Mouse (Mus musculus): ENCODE measurements around the gene Mrgprf. TPM values are rescaled to one million over a fixed set of nuclear protein-coding genes. Genes with fewer than 3 reads are reported as not detected.
A peak's percentile ranks its signal among the peaks of the same experiment; 100 is the strongest.

Mrgprf gene
- polyA plus RNA-seq, 1 experiment: not detected

GRCm38 (mm10) chr7:145292726-145293125 is 7.9 kb upstream of the Mrgprf start:
- Histone ChIP-seq H3K9ac (ENCODE audit: low read depth, poor library complexity, severe bottlenecking) (no peak overlapping the region), H3K4me1 (ENCODE audit: control insufficient read depth, insufficient read depth, low read length) (no peaks in the 10 kb centered on the region), H3K27ac (ENCODE audit: insufficient read depth, low read length) (no peak overlapping the region), H3K27me3 (ENCODE audit: control insufficient read depth, insufficient read depth, low read length, poor library complexity, severe bottlenecking) (no peaks in the 10 kb centered on the region), H3K4me3 (ENCODE audit: low read depth, low read length) (no peak overlapping the region), H3K9me3 (replicated peaks; ENCODE audit: control insufficient read depth, insufficient read depth, low read length, poor library complexity, severe bottlenecking) (no peaks in the 10 kb centered on the region), H3K36me3 (ENCODE audit: control insufficient read depth, insufficient read depth, low read length, poor library complexity, severe bottlenecking) (no peaks in the 10 kb centered on the region)
- TF ChIP-seq POLR2A (IDR thresholded peaks at IDR 0.05; ENCODE audit: insufficient read depth, low read length) (no peak), EP300 (IDR thresholded peaks at IDR 0.05; ENCODE audit: insufficient read depth, low read depth, low read length) (no peak), CTCF (IDR thresholded peaks at IDR 0.05; ENCODE audit: low read depth, low read length) (no peak)

GRCm38 (mm10) chr7:145293859-145294258 is 6.8 kb upstream of the Mrgprf start:
- Histone ChIP-seq H3K4me1 (ENCODE audit: control insufficient read depth, insufficient read depth, low read length) (no peaks in the 10 kb centered on the region), H3K27me3 (ENCODE audit: control insufficient read depth, insufficient read depth, low read length, poor library complexity, severe bottlenecking) (no peaks in the 10 kb centered on the region), H3K9ac (ENCODE audit: low read depth, poor library complexity, severe bottlenecking) (no peak overlapping the region), H3K36me3 (ENCODE audit: control insufficient read depth, insufficient read depth, low read length, poor library complexity, severe bottlenecking) (no peaks in the 10 kb centered on the region), H3K4me3 (ENCODE audit: low read depth, low read length) (no peak overlapping the region), H3K9me3 (replicated peaks; ENCODE audit: control insufficient read depth, insufficient read depth, low read length, poor library complexity, severe bottlenecking) (no peaks in the 10 kb centered on the region), H3K27ac (ENCODE audit: insufficient read depth, low read length) (no peak overlapping the region)
- TF ChIP-seq POLR2A (IDR thresholded peaks at IDR 0.05; ENCODE audit: insufficient read depth, low read length) (no peak), EP300 (IDR thresholded peaks at IDR 0.05; ENCODE audit: insufficient read depth, low read depth, low read length) (no peak), CTCF (IDR thresholded peaks at IDR 0.05; ENCODE audit: low read depth, low read length) (peak; percentile 26)

- no peak for TF ChIP-seq EP300 (IDR thresholded peaks at IDR 0.05; ENCODE audit: insufficient read depth, low read depth, low read length)
- TF ChIP-seq CTCF (IDR thresholded peaks at IDR 0.05; ENCODE audit: low read depth, low read length): no peak
- no peak for TF ChIP-seq POLR2A (IDR thresholded peaks at IDR 0.05; ENCODE audit: insufficient read depth, low read length)
- no peak overlapping the region for H3K9ac ChIP-seq (ENCODE audit: low read depth, poor library complexity, severe bottlenecking)
Observed at GRCm38 (mm10) chr7:145298666-145299490, 1.8 kb upstream of the Mrgprf start.

DNA sequence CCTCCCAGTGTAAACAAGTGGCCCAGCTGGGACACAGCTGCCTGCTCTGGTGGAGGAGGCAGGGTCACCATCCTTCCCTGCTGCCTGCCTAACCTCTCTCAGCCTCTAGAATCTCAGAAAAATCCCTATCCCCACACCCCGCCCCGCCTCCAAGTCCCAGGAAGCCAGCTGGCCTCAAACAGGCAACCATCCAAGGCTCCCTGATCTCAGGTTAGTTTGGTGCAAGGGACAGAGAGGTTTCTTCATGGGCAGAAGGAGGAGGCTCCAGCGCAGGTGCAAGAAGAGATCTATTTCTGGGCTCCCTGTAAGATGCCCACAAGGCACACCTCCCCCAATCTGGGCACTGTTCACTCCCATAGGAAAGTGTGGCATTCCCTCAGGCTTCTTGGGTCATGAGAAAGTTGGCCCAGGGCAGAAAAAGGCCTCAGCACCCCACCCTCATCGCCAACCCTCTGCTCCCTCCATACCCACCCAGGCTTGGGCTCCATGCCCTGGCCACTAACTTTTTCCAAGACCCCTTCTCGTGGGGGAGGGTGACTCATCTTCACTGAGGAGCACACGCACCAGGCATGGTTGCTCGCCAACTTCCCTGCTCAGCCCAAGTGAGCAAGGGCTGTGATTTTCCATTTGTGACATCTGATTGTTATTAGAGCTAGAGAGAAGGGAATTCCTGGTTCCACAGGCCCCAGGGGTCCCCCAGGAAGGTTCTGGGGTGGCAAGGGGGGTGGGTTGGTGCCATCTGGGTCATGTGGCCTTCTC is 887 bp upstream of the Mrgprf start:
- H3K9me3 ChIP-seq (replicated peaks; ENCODE audit: control insufficient read depth, insufficient read depth, low read length, poor library complexity, severe bottlenecking): no peaks in the 10 kb centered on the region
- H3K27me3 ChIP-seq (ENCODE audit: control insufficient read depth, insufficient read depth, low read length, poor library complexity, severe bottlenecking): no peaks in the 10 kb centered on the region
- no peak overlapping the region for H3K9ac ChIP-seq (ENCODE audit: low read depth, poor library complexity, severe bottlenecking)
- TF ChIP-seq EP300 (IDR thresholded peaks at IDR 0.05; ENCODE audit: insufficient read depth, low read depth, low read length) (no peak), CTCF (IDR thresholded peaks at IDR 0.05; ENCODE audit: low read depth, low read length) (no peak), POLR2A (IDR thresholded peaks at IDR 0.05; ENCODE audit: insufficient read depth, low read length) (no peak)
- no peak overlapping the region for H3K27ac ChIP-seq (ENCODE audit: insufficient read depth, low read length)
- no peak overlapping the region for H3K4me3 ChIP-seq (ENCODE audit: low read depth, low read length)
- no peaks in the 10 kb centered on the region for H3K36me3 ChIP-seq (ENCODE audit: control insufficient read depth, insufficient read depth, low read length, poor library complexity, severe bottlenecking)
- peaks cover 2% of the 10 kb centered on the region for H3K4me1 ChIP-seq (ENCODE audit: control insufficient read depth, insufficient read depth, low read length)

More at GRCm38 (mm10) chr7:145298666-145299490, 1.8 kb upstream of the Mrgprf start:
- Histone ChIP-seq H3K4me3 (ENCODE audit: low read depth, low read length) (no peak overlapping the region), H3K9me3 (replicated peaks; ENCODE audit: control insufficient read depth, insufficient read depth, low read length, poor library complexity, severe bottlenecking) (no peaks in the 10 kb centered on the region), H3K27ac (ENCODE audit: insufficient read depth, low read length) (no peak overlapping the region), H3K4me1 (ENCODE audit: control insufficient read depth, insufficient read depth, low read length) (peaks cover 2% of the 10 kb centered on the region), H3K27me3 (ENCODE audit: control insufficient read depth, insufficient read depth, low read length, poor library complexity, severe bottlenecking) (no peaks in the 10 kb centered on the region), H3K36me3 (ENCODE audit: control insufficient read depth, insufficient read depth, low read length, poor library complexity, severe bottlenecking) (no peaks in the 10 kb centered on the region)

- TF ChIP-seq POLR2A (IDR thresholded peaks at IDR 0.05; ENCODE audit: insufficient read depth, low read length): no peak
- no peak for TF ChIP-seq CTCF (IDR thresholded peaks at IDR 0.05; ENCODE audit: low read depth, low read length)
- TF ChIP-seq EP300 (IDR thresholded peaks at IDR 0.05; ENCODE audit: insufficient read depth, low read depth, low read length): no peak
- Histone ChIP-seq H3K9ac (ENCODE audit: low read depth, poor library complexity, severe bottlenecking) (no peak overlapping the region), H3K9me3 (replicated peaks; ENCODE audit: control insufficient read depth, insufficient read depth, low read length, poor library complexity, severe bottlenecking) (no peaks in the 10 kb centered on the region), H3K4me3 (ENCODE audit: low read depth, low read length) (no peak overlapping the region), H3K36me3 (ENCODE audit: control insufficient read depth, insufficient read depth, low read length, poor library complexity, severe bottlenecking) (no peaks in the 10 kb centered on the region), H3K27ac (ENCODE audit: insufficient read depth, low read length) (no peak overlapping the region), H3K4me1 (ENCODE audit: control insufficient read depth, insufficient read depth, low read length) (peaks cover 2% of the 10 kb centered on the region), H3K27me3 (ENCODE audit: control insufficient read depth, insufficient read depth, low read length, poor library complexity, severe bottlenecking) (no peaks in the 10 kb centered on the region)
Observed at GRCm38 (mm10) chr7:145301008-145301340, 346 bp downstream of the Mrgprf start.

Measured in ES-Bruce4 (cell line).